Mouse (Mus musculus) cerebellum, postnatal 10 days (tissue): ENCODE measurements around the gene Krt18.

ENCODE experiments used
- DNase-seq, 2 experiments: peaks; one replicate each; pipeline ENCODE4 v3.0.0; 2021; ENCODE audit warnings: mixed read lengths in 2 of 2

The Krt18 gene

GRCm38 (mm10) chr15:102012260-102012765, 15.7 kb upstream of the Krt18 start:
- DNase-seq: no peak

GRCm38 (mm10) chr15:102013651-102014050, 14.3 kb upstream of the Krt18 start:
- DNase-seq: peak in 1 of 2 experiments; percentile 17

- DNase-seq: no peak
Measured at GRCm38 (mm10) chr15:102014848-102015247, 13.1 kb upstream of the Krt18 start.

- DNase-seq: no peak
Measured at GRCm38 (mm10) chr15:102016096-102016495, 11.9 kb upstream of the Krt18 start.

- DNase-seq: peak in 1 of 2 experiments; percentile 13
Measured at GRCm38 (mm10) chr15:102016787-102017186, 11.2 kb upstream of the Krt18 start.

- no peak for DNase-seq
Measured at GRCm38 (mm10) chr15:102017918-102018463, 10.0 kb upstream of the Krt18 start.

GRCm38 (mm10) chr15:102022481-102022880, 5.5 kb upstream of the Krt18 start:
- no peak for DNase-seq

- DNase-seq: no peak
Measured at GRCm38 (mm10) chr15:102023888-102024287, 4.1 kb upstream of the Krt18 start.

GRCm38 (mm10) chr15:102025136-102025872, 2.7 kb upstream of the Krt18 start:
- peak; percentile 26 to 27 for DNase-seq

GRCm38 (mm10) chr15:102026430-102026829, 1.6 kb upstream of the Krt18 start:
- peak in 1 of 2 experiments; percentile 23 for DNase-seq

- DNase-seq: no peak
Measured at GRCm38 (mm10) chr15:102034121-102035053, 6.4 kb downstream of the Krt18 start.

- DNase-seq: no peak
Measured at GRCm38 (mm10) chr15:102040277-102040676, 12.3 kb downstream of the Krt18 start.

GRCm38 (mm10) chr15:102041951-102042350, 14.0 kb downstream of the Krt18 start:
- no peak for DNase-seq

GRCm38 (mm10) chr15:102044745-102045144, 16.8 kb downstream of the Krt18 start:
- DNase-seq: no peak

GRCm38 (mm10) chr15:102045691-102046090, 17.7 kb downstream of the Krt18 start:
- no peak for DNase-seq

GRCm38 (mm10) chr15:102048006-102048405, 20.0 kb downstream of the Krt18 start:
- no peak for DNase-seq

- no peak for DNase-seq
Measured at GRCm38 (mm10) chr15:102049871-102050270, 21.9 kb downstream of the Krt18 start.

GRCm38 (mm10) chr15:102051920-102052683, 24.1 kb downstream of the Krt18 start:
- peak; percentile 62 to 75 for DNase-seq

- no peak for DNase-seq
Measured at GRCm38 (mm10) chr15:102056495-102057174, 28.7 kb downstream of the Krt18 start.

- DNase-seq: peak; percentile 98 to 99
Measured at GRCm38 (mm10) chr15:102065661-102066325, 37.8 kb downstream of the Krt18 start.
